Mouse (Mus musculus): ENCODE results near the gene Marcksl1. TPM values are rescaled to one million over a fixed set of nuclear protein-coding genes. Genes with fewer than 3 reads are reported as not detected.

Gene Marcksl1
- polyA plus RNA-seq, 1 experiment from 2014 or later = 802 TPM

GRCm38 (mm10) chr4:129500607-129501566 lies 12.5 kb upstream of the Marcksl1 start:
- H3K36me3 ChIP-seq = no peaks in the 10 kb centered on the region
- H3K27me3 ChIP-seq (ENCODE audit: insufficient read depth, poor library complexity, severe bottlenecking) = 0 out of 2 replicates have a peak, but pooled peaks cover 5% of the 10 kb centered on the region
- peak; percentile 98 for DNase-seq (ENCODE audit: low spot score)
- peak overlapping the region; percentile 95 for H3K27ac ChIP-seq
- 1% methylated on average over 48 of the region's 49 CpGs for WGBS
- no peaks in the 10 kb centered on the region for H3K9me3 ChIP-seq
- peak overlapping the region; percentile 74 for H3K4me3 ChIP-seq
- H3K4me1 ChIP-seq = peaks cover 77% of the 10 kb centered on the region

- Histone ChIP-seq H3K27me3 (ENCODE audit: insufficient read depth, poor library complexity, severe bottlenecking) (0 out of 2 replicates have a peak, but pooled peaks cover 3% of the 10 kb centered on the region), H3K36me3 (no peaks in the 10 kb centered on the region), H3K4me3 (no peak overlapping the region), H3K9me3 (no peaks in the 10 kb centered on the region), H3K27ac (peak overlapping the region; percentile 95), H3K4me1 (peaks cover 64% of the 10 kb centered on the region)
- no peak for DNase-seq (ENCODE audit: low spot score)
- WGBS = 55% methylated on average over 9 of the region's 9 CpGs
Measured at GRCm38 (mm10) chr4:129502327-129502888, 11.0 kb upstream of the Marcksl1 start.

- H3K4me3 ChIP-seq = no peak overlapping the region
- H3K36me3 ChIP-seq = no peaks in the 10 kb centered on the region
- peaks cover 63% of the 10 kb centered on the region for H3K4me1 ChIP-seq
- peak overlapping the region; percentile 37; the same call in 1 of the 2 replicates for H3K27ac ChIP-seq
- H3K27me3 ChIP-seq (ENCODE audit: insufficient read depth, poor library complexity, severe bottlenecking) = no peaks in the 10 kb centered on the region
- no peaks in the 10 kb centered on the region for H3K9me3 ChIP-seq
- 61% methylated on average over 11 of the region's 11 CpGs for WGBS
- DNase-seq (ENCODE audit: low spot score) = no peak
Measured at GRCm38 (mm10) chr4:129502901-129503444, 10.4 kb upstream of the Marcksl1 start.

- Histone ChIP-seq H3K4me1 (peaks cover 53% of the 10 kb centered on the region), H3K27ac (no peak overlapping the region), H3K36me3 (no peaks in the 10 kb centered on the region), H3K9me3 (no peaks in the 10 kb centered on the region), H3K27me3 (ENCODE audit: insufficient read depth, poor library complexity, severe bottlenecking) (no peaks in the 10 kb centered on the region), H3K4me3 (no peak overlapping the region)
- WGBS = 81% methylated on average over 3 of the region's 3 CpGs
- DNase-seq (ENCODE audit: low spot score) = no peak
Measured at GRCm38 (mm10) chr4:129505511-129505910, 7.9 kb upstream of the Marcksl1 start.

GRCm38 (mm10) chr4:129507434-129508236 lies 5.7 kb upstream of the Marcksl1 start:
- Histone ChIP-seq H3K36me3 (no peaks in the 10 kb centered on the region), H3K9me3 (no peaks in the 10 kb centered on the region), H3K4me3 (no peak overlapping the region), H3K27ac (no peak overlapping the region), H3K4me1 (peaks cover 50% of the 10 kb centered on the region), H3K27me3 (ENCODE audit: insufficient read depth, poor library complexity, severe bottlenecking) (no peaks in the 10 kb centered on the region)
- no peak for DNase-seq (ENCODE audit: low spot score)
- 57% methylated on average over 9 of the region's 10 CpGs for WGBS

- Histone ChIP-seq H3K27me3 (ENCODE audit: insufficient read depth, poor library complexity, severe bottlenecking) (no peaks in the 10 kb centered on the region), H3K4me3 (no peak overlapping the region), H3K36me3 (no peaks in the 10 kb centered on the region), H3K27ac (no peak overlapping the region), H3K4me1 (peaks cover 50% of the 10 kb centered on the region), H3K9me3 (no peaks in the 10 kb centered on the region)
- no peak for DNase-seq (ENCODE audit: low spot score)
- WGBS = 49% methylated on average over 3 of the region's 3 CpGs
Measured at GRCm38 (mm10) chr4:129508237-129508515, 5.2 kb upstream of the Marcksl1 start.

GRCm38 (mm10) chr4:129508834-129509600 lies 4.4 kb upstream of the Marcksl1 start:
- Histone ChIP-seq H3K4me3 (no peak overlapping the region), H3K4me1 (peaks cover 47% of the 10 kb centered on the region), H3K36me3 (no peaks in the 10 kb centered on the region), H3K27me3 (ENCODE audit: insufficient read depth, poor library complexity, severe bottlenecking) (no peaks in the 10 kb centered on the region), H3K27ac (peak overlapping the region; percentile 5; the same call in 1 of the 2 replicates), H3K9me3 (no peaks in the 10 kb centered on the region)
- no peak for DNase-seq (ENCODE audit: low spot score)
- WGBS = 62% methylated on average over 15 of the region's 15 CpGs

- Histone ChIP-seq H3K4me3 (no peak overlapping the region), H3K4me1 (peaks cover 40% of the 10 kb centered on the region), H3K9me3 (no peaks in the 10 kb centered on the region), H3K36me3 (0 out of 2 replicates have a peak, but pooled peaks cover 2% of the 10 kb centered on the region), H3K27me3 (ENCODE audit: insufficient read depth, poor library complexity, severe bottlenecking) (no peaks in the 10 kb centered on the region), H3K27ac (no peak overlapping the region)
- 51% methylated on average over 3 of the region's 3 CpGs for WGBS
- DNase-seq (ENCODE audit: low spot score) = no peak
Measured at GRCm38 (mm10) chr4:129509650-129510049, 3.7 kb upstream of the Marcksl1 start.

GRCm38 (mm10) chr4:129510723-129511412 lies 2.5 kb upstream of the Marcksl1 start:
- no peak for DNase-seq (ENCODE audit: low spot score)
- no peaks in the 10 kb centered on the region for H3K9me3 ChIP-seq
- peaks cover 12% of the 10 kb centered on the region for H3K36me3 ChIP-seq
- H3K4me1 ChIP-seq = peaks cover 48% of the 10 kb centered on the region
- no peaks in the 10 kb centered on the region for H3K27me3 ChIP-seq (ENCODE audit: insufficient read depth, poor library complexity, severe bottlenecking)
- peak overlapping the region; percentile 42 for H3K27ac ChIP-seq
- no peak overlapping the region for H3K4me3 ChIP-seq
- 57% methylated on average over 6 of the region's 6 CpGs for WGBS

- peak overlapping the region; percentile 24; the same call in 1 of the 2 replicates for H3K4me3 ChIP-seq
- H3K4me1 ChIP-seq = peaks cover 48% of the 10 kb centered on the region
- H3K9me3 ChIP-seq = no peaks in the 10 kb centered on the region
- DNase-seq (ENCODE audit: low spot score) = no peak
- H3K27me3 ChIP-seq (ENCODE audit: insufficient read depth, poor library complexity, severe bottlenecking) = no peaks in the 10 kb centered on the region
- peaks cover 19% of the 10 kb centered on the region for H3K36me3 ChIP-seq
- peak overlapping the region; percentile 42 for H3K27ac ChIP-seq
- WGBS = 52% methylated on average over 6 of the region's 6 CpGs
Measured at GRCm38 (mm10) chr4:129511413-129512096, 1.8 kb upstream of the Marcksl1 start.

GRCm38 (mm10) chr4:129513891-129514290 lies 510 bp downstream of the Marcksl1 start:
- Histone ChIP-seq H3K36me3 (peaks cover 43% of the 10 kb centered on the region), H3K4me3 (peak overlapping the region; percentile 99), H3K4me1 (peaks cover 35% of the 10 kb centered on the region), H3K27me3 (ENCODE audit: insufficient read depth, poor library complexity, severe bottlenecking) (no peaks in the 10 kb centered on the region), H3K27ac (peak overlapping the region; percentile 100), H3K9me3 (no peaks in the 10 kb centered on the region)
- WGBS = 1% methylated on average over 47 of the region's 57 CpGs
- no peak for DNase-seq (ENCODE audit: low spot score)

Data from heart, embryonic 10.5 days (tissue).